Mouse (Mus musculus) small intestine, adult 2 months (tissue): ENCODE results near the gene Phtf1.

ENCODE experiments used
- CTCF ChIP-seq: fragments of 200-500 bp; IDR thresholded peaks from 2 replicates; pipeline ENCODE4 v1.5.1; 2012; ENCODE audit warnings: low read depth, mild to moderate bottlenecking, control low read depth, inconsistent platforms, low read length, moderate library complexity, mixed read lengths; ENCODE audit not compliant: insufficient replicate concordance, insufficient read length; ENCODE audit errors: extremely low read depth
- POLR2A ChIP-seq: fragments of 200-500 bp; IDR thresholded peaks from 2 replicates; pipeline ENCODE4 v1.6.1; 2012; ENCODE audit warnings: low read depth, mild to moderate bottlenecking, control low read depth, inconsistent platforms, low read length, moderate library complexity

GRCm38 (mm10) chr3:103925302-103925701 is 42.6 kb upstream of the Phtf1 start:
- no peak for TF ChIP-seq CTCF
- no peak for TF ChIP-seq POLR2A
